Mouse (Mus musculus): ENCODE results near the gene Pyroxd2. TPM values are rescaled to one million over a fixed set of nuclear protein-coding genes. Genes with fewer than 3 reads are reported as not detected.
A peak's percentile ranks its signal among the peaks of the same experiment; 100 is the strongest.

Gene Pyroxd2
- total RNA-seq, 2 experiments from 2014 or later = 5.5 to 7.3 TPM

DNA sequence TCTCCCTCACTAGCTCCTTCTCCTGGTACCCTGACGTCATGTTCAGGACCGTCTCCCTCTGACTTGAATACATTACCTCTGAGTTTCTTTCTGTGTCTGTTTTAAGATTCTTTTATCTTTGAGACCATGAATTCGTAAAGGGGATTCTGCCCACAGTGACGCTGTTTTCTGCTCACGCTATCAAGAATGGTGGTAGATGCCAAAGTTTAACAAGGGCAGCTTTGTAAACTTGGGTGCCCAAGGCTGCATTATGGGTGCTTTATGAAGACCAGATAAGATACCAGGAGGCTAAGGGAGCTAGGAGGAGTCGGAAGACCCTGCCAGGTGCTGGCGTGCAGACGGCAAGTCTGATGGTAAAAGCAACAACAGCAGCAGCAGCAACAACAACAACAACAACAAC, 5.9 kb downstream of the Pyroxd2 start:
- no peak for DNase-seq (ENCODE audit: low spot score in 2 of 2)

DNA sequence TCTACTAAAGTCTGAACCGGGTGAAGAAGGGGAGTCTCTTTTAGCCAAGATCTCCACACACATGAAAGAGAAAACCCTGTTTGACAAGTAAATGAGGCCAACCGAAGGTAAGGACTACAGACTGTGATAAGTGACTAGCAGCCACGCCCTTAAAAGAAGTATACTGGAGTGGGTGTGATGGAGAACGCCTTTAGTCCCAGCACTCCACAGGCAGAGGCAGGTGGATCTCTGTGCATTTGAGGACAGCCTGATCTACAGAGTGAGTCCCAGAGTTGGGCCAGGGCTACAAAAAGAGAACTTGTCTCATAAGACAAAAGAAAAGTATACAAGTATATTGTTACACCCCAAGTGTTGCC, 6.7 kb downstream of the Pyroxd2 start:
- no peak for DNase-seq (ENCODE audit: low spot score in 2 of 2)

DNA sequence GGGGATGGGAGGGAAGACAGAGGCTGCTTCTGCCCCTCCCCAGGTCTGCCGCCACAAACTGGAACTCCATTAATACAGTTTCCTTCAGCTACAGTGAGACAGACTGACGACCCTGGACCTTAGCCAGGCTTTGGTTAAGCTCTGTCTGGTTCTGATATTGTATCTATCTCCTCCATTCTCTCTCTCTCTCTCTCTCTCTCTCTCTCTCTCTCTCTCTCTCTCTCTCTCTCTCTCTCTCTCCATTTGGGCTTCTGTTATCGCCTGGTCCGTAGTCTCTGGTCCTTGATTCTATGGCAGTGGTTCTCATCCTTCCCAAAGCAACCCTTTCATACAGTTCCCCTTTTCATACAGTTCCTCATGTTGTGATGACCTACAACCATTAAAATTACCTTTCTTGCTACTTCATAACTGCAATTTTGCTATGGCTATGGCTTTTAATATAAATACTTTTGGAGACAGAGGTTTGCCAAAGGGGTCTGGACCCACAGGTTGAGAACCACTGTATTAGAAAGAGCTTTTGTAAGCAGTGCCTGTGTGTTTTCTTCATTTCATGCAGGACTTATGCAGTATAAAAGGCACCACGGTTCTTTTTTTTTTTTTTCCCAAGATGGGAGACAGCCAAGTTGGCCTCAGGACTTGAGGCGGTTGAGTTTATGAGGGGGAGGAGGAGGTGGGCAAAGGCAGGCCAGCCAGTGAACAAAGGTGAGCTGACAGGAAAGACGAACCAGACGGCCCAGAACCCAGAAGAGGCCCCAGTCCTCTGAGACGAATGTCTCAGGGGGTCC, 7.3 kb downstream of the Pyroxd2 start:
- no peak for DNase-seq (ENCODE audit: low spot score in 2 of 2)

DNA sequence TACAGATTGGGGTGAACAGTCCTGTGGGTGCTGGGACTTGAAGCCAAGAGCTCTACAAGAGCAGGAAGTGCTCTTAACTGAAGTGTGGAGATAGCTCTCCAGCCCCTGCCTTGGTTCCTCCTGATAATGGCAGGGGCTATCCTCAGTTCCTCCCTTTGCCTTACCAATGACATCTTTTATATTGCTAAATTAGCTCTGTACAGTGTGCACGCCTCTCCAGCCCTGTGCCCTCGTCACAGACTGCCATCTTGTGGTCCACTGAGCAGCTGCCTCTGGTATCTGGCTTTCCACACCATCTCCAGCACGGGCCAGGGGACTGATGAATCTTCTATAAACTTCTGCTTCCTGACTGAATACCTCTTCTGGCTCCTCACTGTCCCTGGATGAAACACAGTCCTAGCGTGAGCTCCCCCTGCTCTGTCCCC, 8.4 kb downstream of the Pyroxd2 start:
- DNase-seq (ENCODE audit: low spot score in 2 of 2) = peak in 1 of 2 experiments; percentile 54

DNA sequence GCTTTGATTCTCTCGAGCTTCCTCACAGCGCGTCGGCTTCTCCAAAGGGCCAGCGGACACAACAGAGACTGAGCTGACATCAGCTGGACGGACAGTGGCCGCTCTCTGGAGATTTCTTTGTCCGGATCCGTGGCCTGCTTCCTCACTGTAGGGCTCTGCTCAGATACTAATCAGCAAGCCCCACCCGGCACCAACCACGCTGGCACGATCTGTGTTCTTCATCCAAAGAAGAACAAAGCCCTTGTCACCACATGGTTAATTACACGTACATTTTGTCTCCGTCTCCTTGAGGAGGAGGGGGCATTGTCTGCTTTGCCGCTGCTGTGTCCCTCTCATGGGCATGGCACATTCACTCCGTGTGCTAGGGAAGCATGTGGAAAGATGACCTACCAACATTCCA, 9.3 kb downstream of the Pyroxd2 start:
- no peak for DNase-seq (ENCODE audit: low spot score in 2 of 2)

DNA sequence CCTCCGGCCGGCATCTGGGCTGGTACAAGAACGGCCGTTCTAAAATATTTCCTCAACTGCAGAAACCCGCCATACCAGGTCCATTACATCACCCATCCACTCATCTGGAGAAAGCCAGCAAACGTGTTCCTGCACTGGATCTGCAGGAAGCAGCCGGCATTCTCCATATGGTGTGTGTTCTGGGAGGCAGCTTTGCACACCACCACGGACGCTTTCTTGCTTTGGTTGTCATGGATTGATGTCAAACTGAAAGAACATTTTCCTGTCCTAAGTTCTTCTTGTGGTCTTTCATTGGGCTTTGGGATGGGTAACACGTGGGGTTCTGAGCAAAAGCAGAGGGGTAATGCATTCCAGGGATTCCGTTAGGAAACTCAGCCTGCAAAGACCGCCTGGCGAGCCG, 10.7 kb downstream of the Pyroxd2 start:
- no peak for DNase-seq (ENCODE audit: low spot score in 2 of 2)

DNA sequence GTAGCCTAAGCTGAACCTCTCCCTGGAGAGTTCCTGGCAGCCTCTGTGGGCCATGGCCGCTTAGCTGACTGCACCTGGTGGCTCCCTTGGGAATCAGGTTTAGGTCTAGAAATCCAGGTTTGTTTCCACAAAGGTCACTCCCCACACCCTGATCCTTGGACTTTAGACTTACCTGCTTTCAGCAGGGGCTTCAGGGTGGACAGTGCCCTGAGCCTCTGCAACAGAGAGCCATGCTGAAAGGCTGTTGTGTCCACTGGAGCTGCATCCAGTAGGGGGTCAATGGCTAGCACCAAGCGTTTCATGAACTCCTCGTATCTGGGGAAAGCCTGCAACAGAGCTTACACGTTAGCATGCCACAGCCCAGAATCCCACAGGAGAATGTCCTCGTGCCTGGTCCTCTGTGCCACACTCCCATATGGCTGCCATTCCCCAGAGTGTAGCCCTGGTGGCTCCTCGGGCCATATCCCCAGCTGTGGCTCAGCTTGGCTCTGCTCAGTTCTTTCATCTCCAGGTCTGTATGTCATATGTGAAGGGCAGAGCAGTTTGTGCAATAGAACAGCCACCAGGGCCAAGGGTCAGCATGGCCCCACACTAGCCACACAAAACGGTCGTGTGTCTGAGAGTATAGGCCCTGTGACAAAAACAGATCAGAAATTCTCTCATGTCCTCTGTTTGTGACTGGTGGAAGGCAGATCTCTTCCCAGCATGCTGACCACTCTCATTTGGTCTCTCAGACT, 12.2 kb downstream of the Pyroxd2 start:
- DNase-seq (ENCODE audit: low spot score in 2 of 2) = no peak

DNA sequence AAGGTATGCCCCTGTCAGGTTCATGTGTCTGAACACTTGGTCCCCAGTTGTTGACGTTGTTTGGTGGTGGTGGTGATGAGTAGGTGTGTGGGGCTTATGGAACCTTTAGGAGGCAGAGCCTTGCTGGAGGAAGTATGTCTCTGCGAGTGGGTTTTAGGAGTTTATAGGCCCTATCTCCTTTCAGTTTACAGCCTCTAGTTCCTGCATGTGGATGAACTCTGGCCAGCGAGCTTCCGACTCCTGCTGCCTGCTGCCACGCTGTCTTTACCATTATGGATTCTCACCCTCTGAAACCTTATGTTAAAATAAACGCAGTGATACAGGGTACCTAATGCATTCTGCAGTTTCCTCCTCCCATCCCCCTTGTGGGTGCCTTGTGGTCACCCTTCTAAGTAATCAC, 12.8 kb downstream of the Pyroxd2 start:
- no peak for DNase-seq (ENCODE audit: low spot score in 2 of 2)

DNA sequence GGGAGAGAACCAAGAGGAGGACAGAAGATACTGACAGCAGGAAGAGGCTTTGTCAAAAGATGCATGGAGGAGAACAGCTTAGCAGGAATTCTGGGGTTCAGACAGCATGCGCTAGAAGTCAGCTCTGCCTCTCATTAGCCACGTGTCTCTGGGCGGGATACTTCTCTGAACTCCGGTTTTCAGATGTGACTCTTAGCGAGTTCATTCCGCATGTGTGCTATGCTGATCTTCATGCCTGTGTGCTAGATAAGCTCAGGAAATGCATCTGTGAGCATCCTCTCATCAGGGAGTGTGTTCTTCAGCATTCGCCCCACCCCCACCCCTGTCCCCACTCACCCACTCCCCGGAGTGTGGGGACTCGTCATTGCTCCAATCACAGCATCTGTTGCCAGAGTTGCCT, 14.8 kb downstream of the Pyroxd2 start:
- no peak for DNase-seq (ENCODE audit: low spot score in 2 of 2)

DNA sequence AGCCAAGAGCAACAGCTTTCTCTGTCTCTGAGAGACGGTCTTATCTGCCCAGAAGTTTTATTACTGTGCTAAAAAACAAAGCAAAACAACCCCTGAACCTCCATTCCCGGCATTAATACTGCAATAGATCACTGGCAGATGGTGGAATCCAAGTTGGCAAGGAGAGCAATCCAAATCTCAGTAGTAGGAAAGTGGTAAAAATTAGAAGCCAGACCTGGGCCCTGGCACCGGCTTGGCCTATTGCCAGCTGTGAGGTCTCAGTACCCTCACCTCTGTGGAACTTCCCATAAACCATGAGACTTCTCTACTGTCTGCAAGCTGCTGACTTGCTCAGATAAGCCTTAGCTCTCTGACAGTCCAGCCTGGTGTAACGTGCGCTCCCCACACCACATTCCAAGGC, 17.6 kb downstream of the Pyroxd2 start:
- no peak for DNase-seq (ENCODE audit: low spot score in 2 of 2)

DNA sequence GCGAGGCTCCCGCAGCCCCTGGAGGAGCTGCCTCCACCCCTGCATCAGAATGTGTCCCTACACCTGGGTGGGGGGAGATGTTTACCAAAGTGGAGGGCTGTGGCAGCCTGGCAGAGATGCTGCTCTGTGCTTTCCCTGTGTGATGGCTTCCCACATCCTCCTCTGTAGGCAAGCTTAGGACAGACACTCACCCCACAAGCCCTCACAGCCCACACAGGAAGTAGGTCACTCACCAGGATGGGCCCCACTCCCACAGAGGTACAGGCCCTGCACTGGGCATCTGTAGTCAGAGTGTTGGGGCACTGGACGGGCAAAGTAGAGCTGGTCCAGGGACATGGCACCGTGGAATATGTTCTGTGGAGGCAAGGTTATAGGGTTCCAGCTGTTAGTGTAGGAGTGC, 25.2 kb downstream of the Pyroxd2 start:
- DNase-seq (ENCODE audit: low spot score in 2 of 2) = no peak

DNA sequence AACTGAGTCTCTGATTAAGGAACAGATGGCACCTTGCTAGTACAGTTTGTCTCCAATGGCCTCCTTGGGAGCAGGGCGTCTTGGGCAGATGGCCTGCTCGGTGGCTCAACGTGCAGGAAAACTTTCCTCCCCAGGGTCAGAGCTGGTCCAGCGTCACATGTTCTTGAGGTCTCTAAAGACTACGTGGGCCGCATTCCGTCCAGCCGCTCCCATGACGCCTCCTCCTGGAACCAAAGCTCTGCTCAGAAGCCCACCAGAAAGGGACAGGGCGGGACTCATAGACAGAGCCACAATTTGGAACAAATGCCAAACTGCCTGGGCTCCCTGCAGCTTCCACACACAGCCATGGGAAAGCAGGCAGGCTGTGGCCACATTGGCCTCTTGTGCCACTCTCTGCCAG, 25.8 kb downstream of the Pyroxd2 start:
- no peak for DNase-seq (ENCODE audit: low spot score in 2 of 2)

DNA sequence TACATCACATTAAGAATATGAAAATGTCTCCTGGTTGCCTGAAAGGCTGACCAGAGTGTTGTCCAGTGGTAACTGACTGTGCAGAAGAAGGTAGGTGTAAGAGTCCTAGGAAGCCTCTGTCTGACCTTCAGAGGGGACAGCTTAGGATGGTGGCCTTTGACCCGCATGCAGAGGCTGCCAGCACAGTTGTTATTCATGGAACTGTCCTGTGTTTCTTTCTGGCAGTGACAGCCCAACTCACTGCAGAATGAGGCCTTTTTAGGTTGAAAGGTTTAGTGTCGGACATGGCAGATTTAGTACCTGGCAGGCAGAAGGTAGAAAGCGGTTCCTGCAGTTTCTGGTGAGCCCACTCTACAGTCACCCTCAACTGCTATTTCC, 26.6 kb downstream of the Pyroxd2 start:
- no peak for DNase-seq (ENCODE audit: low spot score in 2 of 2)

DNA sequence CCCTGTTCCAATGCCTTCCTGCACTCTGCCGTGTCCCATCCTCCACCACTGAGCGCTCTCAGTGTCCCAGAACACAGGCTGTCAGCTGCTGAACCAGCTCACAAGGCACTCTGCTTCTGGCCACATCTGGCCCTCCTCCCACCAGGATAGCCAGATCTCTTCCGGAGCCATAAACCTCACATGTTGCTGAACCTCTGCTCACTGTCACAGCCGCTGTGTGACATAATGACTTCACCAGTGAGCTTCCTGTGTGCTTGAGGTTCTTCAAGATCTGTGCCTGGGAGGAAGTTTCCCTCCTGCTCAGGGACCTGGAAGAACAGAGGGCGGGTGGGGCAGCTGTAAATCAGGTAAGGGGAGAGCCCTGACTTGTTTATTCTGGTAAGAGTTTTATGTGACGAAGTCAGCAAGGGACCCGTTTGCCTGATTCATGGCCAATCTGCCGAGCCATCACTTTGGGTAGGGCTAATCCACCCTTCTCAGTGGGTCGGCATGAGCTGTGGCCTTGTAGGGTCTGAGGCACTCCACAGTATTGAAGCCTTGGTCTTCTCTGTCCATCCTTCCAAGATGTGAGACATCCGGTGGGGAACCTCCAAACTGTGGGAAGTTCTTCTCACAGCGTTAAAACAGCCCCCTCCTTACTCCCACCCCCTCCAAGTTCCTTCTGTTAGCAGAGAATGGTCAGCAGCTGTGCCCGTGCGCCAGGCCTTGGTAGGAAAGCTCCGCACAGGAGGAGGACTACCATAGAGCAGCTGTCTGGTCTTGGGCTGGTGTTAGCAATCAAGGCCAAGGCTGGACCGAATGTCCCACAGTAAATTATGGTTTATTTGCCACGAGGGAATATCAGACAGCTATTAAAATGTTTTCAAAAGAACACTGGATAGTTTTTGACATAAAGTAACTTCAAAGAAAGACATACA, 27.3 kb downstream of the Pyroxd2 start:
- DNase-seq (ENCODE audit: low spot score in 2 of 2) = no peak

DNA sequence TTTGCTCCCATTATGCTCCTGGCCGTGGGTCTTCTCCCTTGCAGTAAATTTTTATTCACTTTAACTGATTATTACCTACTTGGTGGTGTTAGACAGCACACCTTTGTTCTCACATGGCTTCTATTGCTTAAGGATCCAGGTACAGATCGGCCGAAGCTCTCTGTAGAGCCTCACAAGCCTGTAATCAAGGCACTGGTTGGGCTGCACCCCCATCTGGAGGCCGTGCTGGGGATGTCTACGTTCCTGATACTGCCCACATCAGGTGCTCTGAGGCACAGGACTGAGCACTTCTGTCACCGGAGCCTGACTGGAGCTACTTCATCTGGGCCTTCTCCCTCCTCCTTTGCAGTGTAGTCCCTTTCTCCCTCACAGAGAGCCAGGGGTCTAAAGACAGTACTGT, 29.3 kb downstream of the Pyroxd2 start:
- DNase-seq (ENCODE audit: low spot score in 2 of 2) = no peak

DNA sequence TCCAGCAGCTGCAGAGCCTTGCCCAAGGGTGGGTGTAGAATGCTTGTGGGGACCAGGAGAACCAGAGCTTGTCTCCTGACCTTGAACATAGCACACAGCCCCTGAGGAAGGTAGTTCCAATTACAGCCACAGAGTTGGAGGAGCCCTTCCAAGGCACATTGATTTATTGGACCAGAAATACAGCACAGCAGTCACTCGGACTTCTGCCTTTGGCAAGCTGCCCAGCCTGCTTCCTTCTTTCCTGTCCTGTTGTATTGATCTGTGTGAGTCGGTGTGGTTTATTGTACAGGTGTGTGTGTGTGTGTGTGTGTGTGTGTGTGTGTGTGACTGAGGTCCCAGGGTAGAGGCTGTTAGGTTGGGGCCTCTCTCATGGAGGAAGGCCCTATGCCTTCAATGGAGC, 30.1 kb downstream of the Pyroxd2 start:
- DNase-seq (ENCODE audit: low spot score in 2 of 2) = no peak

DNA sequence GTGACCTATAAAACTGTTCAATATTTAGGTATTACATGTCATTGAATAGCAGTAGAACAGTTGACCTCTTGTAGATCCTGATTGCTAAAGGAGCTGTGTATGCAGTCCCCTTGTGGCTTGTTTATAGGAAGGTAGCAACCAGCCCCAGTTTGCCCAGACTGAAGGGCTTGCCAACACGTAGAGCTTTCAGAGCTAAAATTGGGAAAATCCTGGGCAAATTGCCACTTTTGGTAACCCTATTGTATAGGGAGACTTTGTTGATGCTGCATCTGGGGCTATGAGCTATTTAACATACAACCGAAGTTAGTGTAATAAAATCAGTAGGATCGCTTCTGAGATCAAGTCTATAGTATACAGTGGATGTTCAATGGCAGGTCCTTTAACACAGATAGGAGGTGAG, 34.5 kb downstream of the Pyroxd2 start:
- no peak for DNase-seq (ENCODE audit: low spot score in 2 of 2)

DNA sequence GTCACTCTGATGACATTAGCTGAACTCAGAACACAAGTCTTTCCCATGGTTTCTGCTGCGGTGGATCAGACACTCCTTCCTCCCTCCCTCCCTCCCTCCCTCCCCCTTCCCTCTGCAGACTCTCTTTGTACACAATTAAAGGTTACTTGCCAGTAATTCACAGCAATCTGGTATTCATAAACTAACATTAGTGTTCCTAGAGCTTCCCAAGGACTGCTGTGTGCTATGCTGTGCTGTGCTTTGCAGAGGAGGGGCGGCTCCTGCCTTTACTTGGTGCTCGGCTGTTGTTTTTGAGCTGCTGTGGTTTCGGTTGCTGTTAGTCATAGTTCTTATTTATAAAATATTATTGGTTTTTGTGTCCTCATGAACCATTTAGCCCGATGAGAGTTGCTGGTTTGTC, 34.9 kb downstream of the Pyroxd2 start:
- no peak for DNase-seq (ENCODE audit: low spot score in 2 of 2)

DNA sequence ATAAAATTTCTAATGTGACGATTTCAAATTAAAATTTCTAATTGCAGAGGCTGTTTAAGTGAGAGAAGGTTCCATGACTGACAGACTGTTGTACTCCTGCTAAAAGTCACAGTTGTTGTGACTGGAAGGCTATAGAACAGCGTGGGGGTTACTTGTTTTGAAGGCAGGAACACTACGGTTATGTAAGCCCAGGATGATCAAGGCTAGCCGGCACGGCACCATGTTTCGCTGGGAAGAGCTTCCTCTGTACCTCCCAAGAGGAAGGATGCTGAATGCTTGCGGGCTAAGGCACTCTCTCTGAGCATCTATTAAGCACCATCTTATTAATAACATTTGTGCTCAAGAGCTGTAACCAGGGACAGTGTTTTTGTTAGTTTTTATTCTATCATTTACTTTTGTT, 36.1 kb downstream of the Pyroxd2 start:
- DNase-seq (ENCODE audit: low spot score in 2 of 2) = no peak

DNA sequence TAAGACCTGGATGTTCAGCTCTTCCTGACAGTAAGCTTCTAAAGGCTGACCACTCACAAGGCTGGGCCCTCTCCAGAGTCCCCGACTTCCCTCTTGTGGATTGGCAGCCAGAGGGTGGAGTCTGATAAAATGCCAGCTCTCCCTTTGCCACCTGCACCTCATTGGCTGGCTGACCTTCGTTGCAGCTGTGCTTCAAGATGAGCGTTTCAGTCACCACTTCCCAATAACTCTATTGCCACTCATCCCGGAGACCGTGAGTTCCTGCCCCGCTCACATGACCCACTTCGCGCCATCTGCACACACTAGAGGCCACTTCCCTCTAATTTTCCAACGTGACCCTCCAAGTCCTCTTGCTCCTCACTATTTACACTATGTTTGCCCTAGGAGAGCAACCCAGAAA, 38.8 kb downstream of the Pyroxd2 start:
- no peak for DNase-seq (ENCODE audit: low spot score in 2 of 2)

DNA sequence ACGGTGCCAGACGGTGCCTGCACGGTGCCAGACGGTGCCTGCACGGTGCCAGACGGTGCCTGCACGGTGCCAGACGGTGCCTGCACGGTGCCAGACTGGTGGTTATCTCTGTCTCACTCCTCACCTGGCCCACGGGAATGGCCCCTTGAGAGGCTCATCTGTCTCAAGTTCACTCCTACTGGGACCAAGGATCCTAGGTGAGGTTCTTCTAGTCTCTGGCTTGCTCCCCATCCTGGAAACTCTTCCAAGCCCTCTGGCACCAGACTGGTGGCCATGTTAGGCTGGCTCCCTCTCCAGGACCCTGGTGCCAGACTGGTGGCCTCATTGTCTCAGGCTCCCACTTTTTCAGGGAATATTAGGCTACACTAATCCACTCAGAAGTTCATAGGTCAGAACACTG, 53.1 kb downstream of the Pyroxd2 start:
- DNase-seq (ENCODE audit: low spot score in 2 of 2) = no peak

DNA sequence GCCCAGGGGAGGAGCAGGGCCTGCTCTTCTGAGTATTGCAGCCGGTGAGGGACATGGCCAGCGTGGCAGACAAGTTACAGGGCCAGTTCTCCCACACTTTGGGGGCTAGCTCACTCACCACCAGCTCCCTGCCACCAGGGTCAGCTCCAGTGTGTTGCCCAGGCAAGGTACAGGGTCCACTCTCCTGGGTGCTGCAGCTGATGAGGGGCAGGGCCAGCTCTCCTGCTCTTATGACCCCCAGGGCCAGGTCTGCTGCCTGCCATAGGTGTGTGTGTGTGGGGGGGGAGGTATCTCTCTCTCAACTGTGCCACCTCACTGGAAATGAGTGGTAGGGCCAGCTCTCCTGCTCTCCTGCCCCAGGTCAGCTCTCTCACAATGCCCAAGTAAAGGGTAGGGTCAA, 54.0 kb downstream of the Pyroxd2 start:
- DNase-seq (ENCODE audit: low spot score in 2 of 2) = no peak

Data from gastrocnemius, postnatal 4 days (tissue).